Mouse (Mus musculus) lung, embryonic 14.5 days (tissue): ENCODE results near the gene Arl5c. TPM values are rescaled to one million over a fixed set of nuclear protein-coding genes. Genes with fewer than 3 reads are reported as not detected.
A peak's percentile ranks its signal among the peaks of the same experiment; 100 is the strongest.

ENCODE experiments used
- ATAC-seq: fragments of 200-750 bp; cut with Nextera tagmentation; 2 replicates; pipeline ENCODE4 v1.8.0; 2017; ENCODE audit warnings: mild to moderate bottlenecking, moderate TSS enrichment, moderate library complexity; ENCODE audit not compliant: insufficient read depth
- DNase-seq: peaks from one replicate; pipeline ENCODE4 v3.0.0-alpha.2; 2015
- H3K27ac ChIP-seq: fragments of 300-500 bp; sonication (generic); 2 replicates; pipeline ENCODE4 v1.5.1; 2014; ENCODE audit warnings: low read depth, mild to moderate bottlenecking, moderate library complexity
- H3K27me3 ChIP-seq: fragments of 300-500 bp; sonication (generic); 2 replicates; pipeline ENCODE4 v1.6.1; 2014; ENCODE audit warnings: low read length, control low read depth; ENCODE audit not compliant: insufficient read depth
- H3K36me3 ChIP-seq: fragments of 300-500 bp; sonication (generic); 2 replicates; pipeline ENCODE4 v1.6.1; 2014; ENCODE audit warnings: control low read depth; ENCODE audit not compliant: insufficient read depth
- H3K4me1 ChIP-seq: fragments of 300-500 bp; sonication (generic); 2 replicates; pipeline ENCODE4 v1.6.1; 2014; ENCODE audit warnings: antibody characterized with exemption, control low read depth; ENCODE audit not compliant: insufficient read depth
- H3K4me2 ChIP-seq: fragments of 300-500 bp; sonication (generic); 2 replicates; pipeline ENCODE4 v1.6.1; 2014; ENCODE audit warnings: mild to moderate bottlenecking
- H3K4me3 ChIP-seq: fragments of 300-500 bp; sonication (generic); 2 replicates; pipeline ENCODE4 v1.5.1; 2014; ENCODE audit warnings: low read depth, low read length
- H3K9ac ChIP-seq: fragments of 300-500 bp; sonication (generic); 2 replicates; pipeline ENCODE4 v1.6.1; 2014
- H3K9me3 ChIP-seq: fragments of 300-500 bp; sonication (generic); 2 replicates; pipeline ENCODE4 v1.6.1; 2016; ENCODE audit warnings: low read depth, low read length, control low read depth
- CTCF ChIP-seq: IDR thresholded peaks from 2 replicates; pipeline ENCODE4 v1.5.1; 2016; ENCODE audit warnings: antibody characterized with exemption, low read depth
- WGBS: fragments of 180-500 bp; shearing (Covaris S2); extraction: QIAGEN DNeasy Blood & Tissue Kit; methylation state at CpG from one replicate; pipeline ENCODE4 v1.1.7; 2014; 5-methylcytosine and 5-hydroxymethylcytosine counted together
- polyA plus RNA-seq: library from polyadenylated mRNA; unstranded; fragments of >200 nt; fragmentation: Nextera tagmentation; extraction: Ambion mirVana; gene quantifications from 2 replicates; pipeline ENCODE4 v1.2.1, GENCODE M21; 2014

The Arl5c gene
- polyA plus RNA-seq, 1 experiment from 2014 or later, result 11.4 TPM

- Histone ChIP-seq H3K4me1 (0 out of 2 replicates have a peak, but pooled peaks cover 3% of the 10 kb centered on the region), H3K4me2 (no peak overlapping the region), H3K9me3 (no peaks in the 10 kb centered on the region), H3K4me3 (no peak overlapping the region), H3K27me3 (peaks cover 20% of the 10 kb centered on the region), H3K27ac (no peak overlapping the region), H3K36me3 (peaks cover 16% of the 10 kb centered on the region), H3K9ac (no peak overlapping the region)
- peak; percentile 5; the same call in 1 of the 2 replicates for ATAC-seq
- no peak for TF ChIP-seq CTCF
- WGBS, result 42% methylated on average over 4 of the region's 4 CpGs
- DNase-seq, result peak; percentile 34
These were observed 38.9 kb upstream of the Arl5c start for GRCm38 (mm10) chr11:98034840-98035239.

DNA sequence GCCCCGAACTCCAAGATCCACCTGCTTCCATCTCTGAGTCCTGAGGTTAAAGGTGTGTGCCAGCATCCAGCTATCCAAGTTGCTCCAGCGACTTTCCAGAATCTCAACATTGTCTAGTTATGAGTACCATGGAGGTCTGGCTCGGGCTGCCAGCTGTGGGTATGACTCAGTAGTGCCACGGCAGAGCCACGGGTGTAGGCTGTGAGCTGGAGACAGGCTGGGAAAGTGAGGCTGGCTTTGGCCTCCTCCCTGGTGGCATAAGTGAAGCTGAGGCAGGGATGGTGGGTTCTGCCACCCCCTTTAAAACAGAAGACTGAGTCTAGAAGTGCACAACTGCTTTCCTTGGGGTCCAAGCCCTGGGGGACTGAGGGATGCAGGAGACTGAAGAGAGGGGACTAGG is 38.1 kb upstream of the Arl5c start:
- DNase-seq, result no peak

DNA sequence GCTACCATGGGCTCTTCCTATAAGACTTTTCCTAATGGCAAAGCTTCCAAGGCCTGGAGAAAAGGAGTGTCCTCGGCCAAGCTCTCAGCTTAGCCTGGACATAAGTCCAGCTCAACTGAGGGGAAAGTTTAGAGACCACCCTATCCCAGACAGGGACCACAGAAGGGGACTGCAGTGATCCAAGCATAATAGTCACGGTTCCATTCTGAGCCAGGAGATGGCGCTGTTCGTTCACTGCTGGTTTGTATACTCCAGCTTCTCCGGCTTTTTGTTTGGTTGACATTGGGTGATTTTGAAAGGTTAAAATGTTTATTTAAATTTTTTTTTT is 35.4 kb upstream of the Arl5c start:
- peak; percentile 89 for TF ChIP-seq CTCF
- Histone ChIP-seq H3K36me3 (peaks cover 33% of the 10 kb centered on the region), H3K4me1 (0 out of 2 replicates have a peak, but pooled peaks cover 3% of the 10 kb centered on the region), H3K9ac (no peak overlapping the region), H3K27ac (no peak overlapping the region), H3K4me3 (no peak overlapping the region), H3K4me2 (no peak overlapping the region), H3K27me3 (peaks cover 15% of the 10 kb centered on the region), H3K9me3 (no peaks in the 10 kb centered on the region)
- WGBS, result 6% methylated on average over 5 of the region's 5 CpGs
- DNase-seq, result peak; percentile 95
- no peak; the same call in 1 of the 2 replicates for ATAC-seq

More for the DNA sequence above, 38.1 kb upstream of the Arl5c start:
- Histone ChIP-seq H3K9me3 (no peaks in the 10 kb centered on the region), H3K27me3 (peaks cover 20% of the 10 kb centered on the region), H3K9ac (no peak overlapping the region), H3K4me2 (no peak overlapping the region), H3K27ac (no peak overlapping the region), H3K36me3 (peaks cover 24% of the 10 kb centered on the region), H3K4me3 (no peak overlapping the region), H3K4me1 (0 out of 2 replicates have a peak, but pooled peaks cover 3% of the 10 kb centered on the region)
- WGBS, result 79% methylated on average over 5 of the region's 5 CpGs
- no peak for TF ChIP-seq CTCF
- no peak for ATAC-seq

DNA sequence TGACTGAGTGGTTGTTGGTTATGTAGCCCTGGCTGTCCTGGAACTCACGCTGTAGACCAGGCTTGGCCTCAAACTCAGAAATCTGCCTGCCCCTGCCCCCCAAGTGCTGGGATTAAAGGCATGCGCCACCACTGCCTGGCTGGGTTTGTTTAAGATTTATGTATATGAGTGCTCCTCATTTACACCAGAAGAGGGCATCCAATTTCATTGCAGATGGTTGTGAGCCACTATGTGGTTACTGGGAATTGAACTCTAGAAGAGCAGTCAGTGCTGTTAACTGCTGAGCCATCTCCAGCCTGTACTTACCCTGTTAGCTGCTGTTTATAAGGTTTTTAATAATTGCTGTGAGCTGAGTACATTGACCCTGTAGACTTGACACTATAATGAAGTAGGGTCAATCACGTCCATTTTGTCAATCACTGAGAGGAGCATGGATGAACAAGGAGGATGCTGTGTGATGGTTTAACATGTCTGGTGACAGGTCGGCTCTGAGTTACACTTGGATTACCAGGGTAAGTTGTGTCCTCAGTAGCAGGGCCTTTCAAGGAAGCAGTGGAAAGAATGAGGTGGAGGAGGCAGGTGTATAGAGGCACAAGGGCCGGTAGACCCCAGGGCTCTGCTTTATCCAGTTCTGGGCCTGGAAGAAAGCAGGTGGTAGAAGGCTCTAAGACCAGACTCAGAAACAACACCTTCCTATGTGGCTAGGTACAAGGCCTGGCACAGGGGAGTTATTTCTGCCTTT is 34.9 kb upstream of the Arl5c start:
- ATAC-seq (no peak), DNase-seq (peak; percentile 41)
- H3K4me1 ChIP-seq, result 0 out of 2 replicates have a peak, but pooled peaks cover 4% of the 10 kb centered on the region
- H3K4me3 ChIP-seq, result no peak overlapping the region
- no peak overlapping the region for H3K9ac ChIP-seq
- TF ChIP-seq CTCF, result peak; percentile 28; the same call in 1 of the 2 replicates
- no peak overlapping the region for H3K4me2 ChIP-seq
- H3K9me3 ChIP-seq, result no peaks in the 10 kb centered on the region
- H3K27me3 ChIP-seq, result peaks cover 10% of the 10 kb centered on the region
- H3K36me3 ChIP-seq, result peaks cover 33% of the 10 kb centered on the region
- 48% methylated on average over 5 of the region's 5 CpGs for WGBS
- H3K27ac ChIP-seq, result no peak overlapping the region

- Histone ChIP-seq H3K4me2 (peak overlapping the region; percentile 87), H3K27me3 (no peaks in the 10 kb centered on the region), H3K4me3 (peak overlapping the region; percentile 87), H3K36me3 (peaks cover 33% of the 10 kb centered on the region), H3K4me1 (peaks cover 6% of the 10 kb centered on the region; the same call in 1 of the 2 replicates), H3K9me3 (no peaks in the 10 kb centered on the region), H3K27ac (no peak overlapping the region), H3K9ac (peak overlapping the region; percentile 98)
- no peak for DNase-seq
- ATAC-seq, result no peak
- no peak for TF ChIP-seq CTCF
- WGBS, result 15% methylated on average over 7 of the region's 7 CpGs
These were observed 31.8 kb upstream of the Arl5c start for GRCm38 (mm10) chr11:98027785-98028184.

GRCm38 (mm10) chr11:98027297-98027688 is 31.3 kb upstream of the Arl5c start:
- Histone ChIP-seq H3K4me2 (peak overlapping the region; percentile 87), H3K4me1 (peaks cover 6% of the 10 kb centered on the region; the same call in 1 of the 2 replicates), H3K27me3 (no peaks in the 10 kb centered on the region), H3K36me3 (peaks cover 33% of the 10 kb centered on the region), H3K4me3 (peak overlapping the region; percentile 87), H3K27ac (peak overlapping the region; percentile 88), H3K9ac (peak overlapping the region; percentile 98), H3K9me3 (no peaks in the 10 kb centered on the region)
- DNase-seq (no peak), ATAC-seq (no peak)
- WGBS, result under 1% methylated on average over 18 of the region's 18 CpGs
- TF ChIP-seq CTCF, result no peak

GRCm38 (mm10) chr11:98026570-98027296 is 30.8 kb upstream of the Arl5c start, which contains the start of gene Rpl19:
Gene Rpl19 (plus strand): TSS chr11:98026710.
- no peaks in the 10 kb centered on the region for H3K9me3 ChIP-seq
- peak within 1 kb of the TSS; percentile 87 for H3K4me3 ChIP-seq
- no peaks in the 10 kb centered on the region for H3K27me3 ChIP-seq
- peak; percentile 68 for ATAC-seq
- TF ChIP-seq CTCF, result no peak
- peak within 1 kb of the TSS; percentile 98 for H3K9ac ChIP-seq
- H3K36me3 ChIP-seq, result peaks cover 33% of the 10 kb centered on the region
- H3K27ac ChIP-seq, result peak within 1 kb of the TSS; percentile 88
- DNase-seq, result peak; percentile 97
- WGBS, result under 1% methylated on average over 69 of the region's 69 CpGs
- H3K4me1 ChIP-seq, result peaks cover 7% of the 10 kb centered on the region
- peak within 1 kb of the TSS; percentile 87 for H3K4me2 ChIP-seq
